Mouse (Mus musculus): ENCODE results near the gene Cd180. TPM values are rescaled to one million over a fixed set of nuclear protein-coding genes. Genes with fewer than 3 reads are reported as not detected.
"Not testable (repeated sequence)": the region's sequence is repeated elsewhere in the genome, so short reads cannot be mapped to it uniquely, and the experiment has no call there.

The Cd180 gene
- polyA plus RNA-seq, 1 experiment from 2014 or later, result 0.88 TPM

DNA sequence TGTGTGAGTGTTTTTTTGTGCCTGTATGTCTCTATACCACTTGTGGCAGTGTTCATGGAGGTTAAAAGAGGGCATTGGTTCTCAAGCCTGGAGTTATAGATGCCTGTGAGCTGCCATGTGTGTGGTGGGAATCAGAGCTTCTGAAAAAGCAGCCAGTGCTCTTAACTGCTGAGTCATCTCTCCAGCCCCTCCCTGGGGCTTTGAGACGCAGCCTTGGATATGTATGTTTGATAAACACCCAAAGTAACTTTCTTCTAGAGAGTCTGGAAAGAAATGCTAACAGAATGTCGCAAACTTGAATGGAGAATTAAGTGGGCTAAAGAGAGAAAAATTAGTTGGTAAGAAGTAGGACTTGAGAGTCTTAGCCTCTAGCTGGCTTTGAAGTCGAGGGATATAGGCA, 34.7 kb downstream of the Cd180 start:
- WGBS, result 75% methylated on average over 3 of the region's 3 CpGs

DNA sequence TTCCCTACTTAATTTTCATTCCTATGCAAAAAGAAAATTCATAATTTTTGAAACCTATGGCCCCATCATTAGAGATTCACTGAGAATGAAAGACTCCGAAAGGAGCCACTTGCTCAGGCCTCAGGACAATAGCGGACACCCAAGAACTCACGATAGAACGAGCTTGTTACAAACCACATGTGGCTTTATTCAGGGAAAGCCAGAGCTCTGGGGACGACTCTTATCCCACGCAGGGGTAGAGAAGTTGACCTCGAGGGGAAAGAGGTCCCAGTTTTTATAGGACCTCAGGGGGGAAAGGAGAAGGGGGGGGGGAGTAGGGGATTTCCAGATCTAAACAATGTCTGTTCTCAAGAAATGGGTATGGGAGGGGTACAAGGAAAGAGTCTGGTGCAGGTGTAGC, 35.6 kb downstream of the Cd180 start:
- H3K27me3 ChIP-seq (ENCODE audit: control insufficient read depth, insufficient read depth, low read length); ATAC-seq (ENCODE audit: insufficient number of reproducible peaks, insufficient read depth, low FRiP score, low read depth); H3K4me2 ChIP-seq (ENCODE audit: low read length); H3K9me3 ChIP-seq (ENCODE audit: control insufficient read depth, low read length); H3K4me3 ChIP-seq (ENCODE audit: control insufficient read depth in 1 of 2, insufficient read depth in 1 of 2, low read depth in 1 of 2, low read length in 2 of 2); H3K9ac ChIP-seq (ENCODE audit: low read length); H3K4me1 ChIP-seq (ENCODE audit: control insufficient read depth in 2 of 2, insufficient read depth in 2 of 2, low read length in 2 of 2); H3K27ac ChIP-seq (replicated peaks in 1 of 2; ENCODE audit: control insufficient read depth in 1 of 2, insufficient read depth in 1 of 2, low read depth in 2 of 2, low read length in 2 of 2): not testable (repeated sequence)
- peaks cover 17% of the 10 kb centered on the region for H3K36me3 ChIP-seq (ENCODE audit: control insufficient read depth, insufficient read depth, low read length)
- 90% methylated on average over 7 of the region's 7 CpGs for WGBS

More for the DNA sequence above, 34.7 kb downstream of the Cd180 start:
- ATAC-seq (ENCODE audit: insufficient number of reproducible peaks, insufficient read depth, low FRiP score, low read depth), result no peak
- no peak overlapping the region for H3K4me2 ChIP-seq (ENCODE audit: low read length)
- no peaks in the 10 kb centered on the region for H3K27me3 ChIP-seq (ENCODE audit: control insufficient read depth, insufficient read depth, low read length)
- H3K4me3 ChIP-seq (ENCODE audit: control insufficient read depth in 1 of 2, insufficient read depth in 1 of 2, low read depth in 1 of 2, low read length in 2 of 2), result no peak overlapping the region
- peaks cover 9% of the 10 kb centered on the region for H3K36me3 ChIP-seq (ENCODE audit: control insufficient read depth, insufficient read depth, low read length)
- H3K9ac ChIP-seq (ENCODE audit: low read length), result no peak overlapping the region
- no peaks in the 10 kb centered on the region for H3K4me1 ChIP-seq (ENCODE audit: control insufficient read depth in 2 of 2, insufficient read depth in 2 of 2, low read length in 2 of 2)
- no peaks in the 10 kb centered on the region for H3K9me3 ChIP-seq (ENCODE audit: control insufficient read depth, low read length)
- no peak overlapping the region for H3K27ac ChIP-seq (replicated peaks in 1 of 2; ENCODE audit: control insufficient read depth in 1 of 2, insufficient read depth in 1 of 2, low read depth in 2 of 2, low read length in 2 of 2)

DNA sequence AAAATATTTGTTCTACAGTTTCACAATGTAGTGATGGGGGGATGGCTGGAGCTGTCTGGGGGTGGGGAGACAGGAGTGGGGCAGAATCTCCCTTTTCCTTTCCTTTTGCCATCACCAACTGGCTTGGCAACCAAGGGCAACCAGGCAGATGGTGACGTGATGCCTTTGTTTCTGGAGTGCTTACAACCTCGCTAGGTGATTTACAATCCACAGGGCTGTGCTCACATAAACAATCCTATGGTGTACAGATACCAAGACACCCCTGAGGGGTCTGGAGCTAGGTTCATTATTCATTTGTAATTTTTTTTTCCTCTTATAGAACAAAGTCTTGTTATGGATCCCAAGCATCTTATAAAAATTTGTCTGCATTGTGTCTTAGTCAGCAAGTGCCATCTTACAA, 39.7 kb downstream of the Cd180 start:
- Histone ChIP-seq H3K9me3 (ENCODE audit: control insufficient read depth, low read length) (no peaks in the 10 kb centered on the region), H3K4me1 (ENCODE audit: control insufficient read depth in 2 of 2, insufficient read depth in 2 of 2, low read length in 2 of 2) (no peaks in the 10 kb centered on the region), H3K27ac (replicated peaks in 1 of 2; ENCODE audit: control insufficient read depth in 1 of 2, insufficient read depth in 1 of 2, low read depth in 2 of 2, low read length in 2 of 2) (no peak overlapping the region), H3K27me3 (ENCODE audit: control insufficient read depth, insufficient read depth, low read length) (no peaks in the 10 kb centered on the region), H3K4me3 (ENCODE audit: control insufficient read depth in 1 of 2, insufficient read depth in 1 of 2, low read depth in 1 of 2, low read length in 2 of 2) (no peak overlapping the region), H3K4me2 (ENCODE audit: low read length) (no peak overlapping the region), H3K9ac (ENCODE audit: low read length) (no peak overlapping the region), H3K36me3 (ENCODE audit: control insufficient read depth, insufficient read depth, low read length) (peaks cover 58% of the 10 kb centered on the region)
- WGBS, result 73% methylated on average over 2 of the region's 2 CpGs
- ATAC-seq (ENCODE audit: insufficient number of reproducible peaks, insufficient read depth, low FRiP score, low read depth), result no peak

DNA sequence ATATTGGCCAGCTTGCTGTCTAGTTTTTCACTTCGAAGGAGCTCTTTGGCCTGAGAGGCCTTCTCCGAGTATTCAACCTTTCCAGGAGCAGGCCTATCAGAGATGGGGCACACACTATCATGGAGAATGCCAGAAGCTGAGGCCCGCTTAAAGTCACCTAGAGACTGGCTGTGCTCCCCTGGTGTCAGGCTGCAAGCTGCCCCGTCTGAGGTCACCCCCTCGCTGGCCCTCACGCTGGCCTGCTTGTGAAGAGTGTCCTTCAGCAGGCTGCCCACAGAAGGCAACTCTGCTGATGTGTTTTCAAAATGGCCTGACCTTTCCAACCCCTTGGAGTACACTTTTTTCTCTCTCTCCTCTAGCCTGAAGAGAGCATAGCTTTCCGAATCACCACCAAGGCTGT, 44.5 kb downstream of the Cd180 start:
- 85% methylated on average over 7 of the region's 7 CpGs for WGBS

DNA sequence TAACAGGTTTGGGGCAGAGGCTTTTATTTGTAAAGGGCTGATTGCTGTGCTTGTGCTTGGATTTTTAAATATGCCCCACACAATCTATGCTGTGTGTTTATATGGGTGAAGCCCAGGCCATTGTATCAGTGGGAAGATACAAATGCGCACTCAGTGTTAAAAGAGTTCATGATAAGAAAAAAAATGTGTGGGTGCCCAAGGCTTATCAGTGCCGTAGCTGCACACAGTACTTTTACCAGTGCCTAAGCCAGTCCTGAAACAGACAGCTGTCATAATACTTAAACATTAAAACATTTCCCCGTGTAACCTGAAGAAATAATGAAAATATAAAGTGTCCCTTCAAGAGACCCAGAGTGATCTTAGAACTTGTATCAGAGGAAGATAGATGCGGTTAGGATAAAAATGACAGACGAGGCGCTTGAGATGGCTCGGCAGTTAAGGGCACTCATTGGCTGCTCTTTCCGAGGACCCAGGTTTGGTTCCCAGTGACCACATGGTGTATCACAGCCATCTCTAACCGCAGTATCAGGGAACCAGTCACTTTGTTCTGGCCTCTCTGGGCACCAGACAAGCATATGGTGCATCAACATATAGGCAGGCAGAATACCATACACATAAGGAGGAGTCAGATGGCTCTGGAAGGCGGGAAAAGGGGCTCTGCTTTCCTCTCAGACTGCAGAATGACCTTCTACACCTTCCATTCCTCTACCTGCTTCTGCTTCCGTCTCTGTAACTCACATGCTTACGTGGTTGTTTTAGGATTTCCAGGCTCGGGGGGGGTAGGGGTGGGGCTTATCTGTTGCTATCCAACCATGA, 46.6 kb downstream of the Cd180 start:
- Histone ChIP-seq H3K27ac (replicated peaks in 1 of 2; ENCODE audit: control insufficient read depth in 1 of 2, insufficient read depth in 1 of 2, low read depth in 2 of 2, low read length in 2 of 2) (no peak overlapping the region), H3K4me2 (ENCODE audit: low read length) (no peak overlapping the region), H3K36me3 (ENCODE audit: control insufficient read depth, insufficient read depth, low read length) (peaks cover 96% of the 10 kb centered on the region), H3K27me3 (ENCODE audit: control insufficient read depth, insufficient read depth, low read length) (no peaks in the 10 kb centered on the region), H3K9ac (ENCODE audit: low read length) (no peak overlapping the region), H3K4me1 (ENCODE audit: control insufficient read depth in 2 of 2, insufficient read depth in 2 of 2, low read length in 2 of 2) (no peaks in the 10 kb centered on the region), H3K9me3 (ENCODE audit: control insufficient read depth, low read length) (no peaks in the 10 kb centered on the region), H3K4me3 (ENCODE audit: control insufficient read depth in 1 of 2, insufficient read depth in 1 of 2, low read depth in 1 of 2, low read length in 2 of 2) (no peak overlapping the region)
- ATAC-seq (ENCODE audit: insufficient number of reproducible peaks, insufficient read depth, low FRiP score, low read depth), result no peak
- 80% methylated on average over 13 of the region's 13 CpGs for WGBS

More for the DNA sequence above, 44.5 kb downstream of the Cd180 start:
- H3K4me3 ChIP-seq (ENCODE audit: control insufficient read depth in 1 of 2, insufficient read depth in 1 of 2, low read depth in 1 of 2, low read length in 2 of 2), result no peak overlapping the region
- H3K4me1 ChIP-seq (ENCODE audit: control insufficient read depth in 2 of 2, insufficient read depth in 2 of 2, low read length in 2 of 2), result no peaks in the 10 kb centered on the region
- no peak overlapping the region for H3K9ac ChIP-seq (ENCODE audit: low read length)
- H3K27me3 ChIP-seq (ENCODE audit: control insufficient read depth, insufficient read depth, low read length), result no peaks in the 10 kb centered on the region
- no peak overlapping the region for H3K27ac ChIP-seq (replicated peaks in 1 of 2; ENCODE audit: control insufficient read depth in 1 of 2, insufficient read depth in 1 of 2, low read depth in 2 of 2, low read length in 2 of 2)
- H3K36me3 ChIP-seq (ENCODE audit: control insufficient read depth, insufficient read depth, low read length), result peaks cover 99% of the 10 kb centered on the region
- no peak for ATAC-seq (ENCODE audit: insufficient number of reproducible peaks, insufficient read depth, low FRiP score, low read depth)
- no peaks in the 10 kb centered on the region for H3K9me3 ChIP-seq (ENCODE audit: control insufficient read depth, low read length)
- no peak overlapping the region for H3K4me2 ChIP-seq (ENCODE audit: low read length)

DNA sequence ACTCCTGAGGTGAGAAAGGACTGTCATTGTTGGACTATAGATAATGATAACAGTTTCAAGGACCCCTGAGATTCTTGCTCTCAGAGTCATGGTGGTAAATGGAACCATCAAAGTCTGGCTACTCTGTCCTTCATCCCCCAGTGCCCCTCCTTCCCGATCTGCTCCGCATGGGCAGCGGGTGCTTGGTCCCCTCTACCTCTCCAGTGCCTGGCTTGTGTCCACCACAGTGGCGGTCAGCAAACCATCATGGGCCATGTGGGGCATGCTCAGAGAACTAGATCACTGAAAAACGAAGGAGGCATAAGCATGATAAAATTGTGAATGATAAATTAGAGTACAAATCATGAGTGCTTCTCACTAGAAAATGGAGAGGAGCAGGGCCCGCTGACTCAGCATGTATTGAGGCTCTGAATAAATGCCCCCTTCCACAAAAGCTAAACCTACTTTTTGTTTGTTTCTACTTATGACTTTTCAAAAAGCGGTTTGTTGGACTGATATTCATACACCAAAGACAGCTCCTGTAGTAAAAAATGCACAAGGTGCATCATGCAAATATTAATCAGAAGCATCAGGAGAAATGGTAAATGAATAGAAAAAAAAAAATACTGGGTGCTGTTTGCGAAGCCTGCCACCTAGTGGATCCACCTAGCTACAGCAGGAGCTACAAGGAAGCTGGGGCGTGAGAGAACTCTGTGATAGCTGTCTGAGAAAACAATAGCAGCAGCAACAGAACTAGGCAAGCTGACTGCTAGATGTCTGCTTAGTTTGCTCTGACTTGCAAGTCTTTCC, 51.3 kb downstream of the Cd180 start:
- Histone ChIP-seq H3K9ac (ENCODE audit: low read length) (no peak overlapping the region), H3K9me3 (ENCODE audit: control insufficient read depth, low read length) (no peaks in the 10 kb centered on the region), H3K4me1 (ENCODE audit: control insufficient read depth in 2 of 2, insufficient read depth in 2 of 2, low read length in 2 of 2) (no peaks in the 10 kb centered on the region), H3K4me3 (ENCODE audit: control insufficient read depth in 1 of 2, insufficient read depth in 1 of 2, low read depth in 1 of 2, low read length in 2 of 2) (no peak overlapping the region), H3K36me3 (ENCODE audit: control insufficient read depth, insufficient read depth, low read length) (peaks cover 88% of the 10 kb centered on the region), H3K27me3 (ENCODE audit: control insufficient read depth, insufficient read depth, low read length) (no peaks in the 10 kb centered on the region), H3K27ac (replicated peaks in 1 of 2; ENCODE audit: control insufficient read depth in 1 of 2, insufficient read depth in 1 of 2, low read depth in 2 of 2, low read length in 2 of 2) (0 out of 4 replicates have a peak overlapping the region, but pooled peaks of 1 of the 2 experiments have one; percentile 10), H3K4me2 (ENCODE audit: low read length) (no peak overlapping the region)
- no peak for ATAC-seq (ENCODE audit: insufficient number of reproducible peaks, insufficient read depth, low FRiP score, low read depth)
- WGBS, result 62% methylated on average over 9 of the region's 9 CpGs

DNA sequence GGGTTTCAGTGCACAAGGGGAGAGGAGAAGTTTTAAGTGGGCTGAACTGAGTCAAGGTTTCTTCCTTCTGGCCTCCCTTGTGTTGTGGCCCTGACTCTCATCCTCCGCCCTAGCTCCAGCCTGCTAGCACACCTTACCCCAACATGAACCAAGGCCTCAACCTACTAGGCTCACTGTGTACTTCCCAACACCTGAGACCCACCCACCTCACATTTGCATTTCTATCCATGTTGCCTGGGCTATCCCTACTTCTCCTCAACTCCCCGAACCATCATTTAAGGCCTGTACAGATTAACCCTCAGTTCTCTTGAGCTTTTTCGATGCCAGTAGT, 51.9 kb downstream of the Cd180 start:
- no peak overlapping the region for H3K9ac ChIP-seq (ENCODE audit: low read length)
- H3K27ac ChIP-seq (replicated peaks in 1 of 2; ENCODE audit: control insufficient read depth in 1 of 2, insufficient read depth in 1 of 2, low read depth in 2 of 2, low read length in 2 of 2), result 0 out of 4 replicates have a peak overlapping the region, but pooled peaks of 1 of the 2 experiments have one; percentile 10
- no peak overlapping the region for H3K4me3 ChIP-seq (ENCODE audit: control insufficient read depth in 1 of 2, insufficient read depth in 1 of 2, low read depth in 1 of 2, low read length in 2 of 2)
- H3K4me2 ChIP-seq (ENCODE audit: low read length), result no peak overlapping the region
- 92% methylated on average over 3 of the region's 3 CpGs for WGBS
- no peaks in the 10 kb centered on the region for H3K4me1 ChIP-seq (ENCODE audit: control insufficient read depth in 2 of 2, insufficient read depth in 2 of 2, low read length in 2 of 2)
- H3K36me3 ChIP-seq (ENCODE audit: control insufficient read depth, insufficient read depth, low read length), result peaks cover 88% of the 10 kb centered on the region
- no peaks in the 10 kb centered on the region for H3K27me3 ChIP-seq (ENCODE audit: control insufficient read depth, insufficient read depth, low read length)
- no peaks in the 10 kb centered on the region for H3K9me3 ChIP-seq (ENCODE audit: control insufficient read depth, low read length)
- ATAC-seq (ENCODE audit: insufficient number of reproducible peaks, insufficient read depth, low FRiP score, low read depth), result no peak
